Comparison of ENCODE assay signal across 16 mouse cellular contexts in the genomic region with DNA sequence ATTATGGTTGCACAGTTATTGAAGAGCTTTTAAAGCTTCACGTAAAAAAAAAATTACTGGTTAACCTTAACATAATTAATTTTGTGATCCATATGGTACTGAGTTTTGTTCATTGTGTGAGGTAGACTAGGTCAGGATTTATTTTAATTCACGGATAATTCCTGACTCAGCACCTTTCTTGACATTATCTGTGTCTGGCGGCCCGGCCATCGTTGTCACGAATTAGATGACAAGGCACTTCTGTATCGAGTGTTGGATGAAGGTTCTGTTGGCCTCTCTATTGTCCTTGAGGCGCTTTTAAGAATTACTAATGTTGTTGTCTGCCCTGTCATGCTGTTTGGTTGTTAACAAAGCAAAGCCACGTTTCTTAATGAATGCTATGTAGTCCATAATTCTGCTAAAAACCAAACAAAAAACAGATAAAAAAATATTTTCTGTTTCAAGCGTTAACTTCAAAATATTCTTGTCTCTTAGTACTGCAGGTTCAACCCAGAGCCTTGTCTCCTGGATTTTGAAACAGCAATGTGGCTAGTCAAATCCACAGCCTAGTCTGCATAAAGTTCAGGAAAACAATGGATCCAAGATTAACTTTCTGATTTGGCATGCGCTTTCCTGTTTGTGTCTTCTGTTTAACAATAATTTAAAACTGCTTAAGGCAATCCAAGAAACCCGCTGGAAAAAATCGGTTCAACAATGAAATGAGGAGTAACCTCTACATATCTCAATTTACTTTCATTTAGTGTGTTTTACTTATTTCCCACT. TPM values are rescaled to one million over a fixed set of nuclear protein-coding genes. Genes with fewer than 3 reads are reported as not detected.
A peak's percentile ranks its signal among the peaks of the same experiment; 100 is the strongest.
DNase-seq lines count a peak whose midpoint lies in the region; ATAC-seq and TF ChIP-seq lines count a peak whose summit lies in the region.
"Had no signal": no experiment of that assay in that cellular context is flagged by ENCODE, and none has a peak within 500 bp of the region (broad histone marks: within the 10 kb centered on the region; RNA-seq: fewer than 3 reads in every experiment).

No protein-coding gene starts in this region.

- H3K4me3 ChIP-seq in gastrocnemius, adult 2 months = peak overlapping the region; percentile 96
- H3K4me3 ChIP-seq in kidney, embryonic 15.5 days (replicated peaks) = no peak overlapping the region
- H3K4me3 ChIP-seq in brown adipose tissue, adult 24 weeks (ENCODE audit: insufficient read depth, low read depth, low read length) = peak overlapping the region; percentile 23; the same call in 1 of the 2 replicates
- H3K4me3 ChIP-seq in liver, embryonic 12.5 days = peak overlapping the region; percentile 78; the same call in 1 of the 2 replicates

- intact Hi-C loops in gastrocnemius, adult 2 months (cut with DNase I) = no loop called here

- no peak for ATAC-seq in kidney, embryonic 15.5 days (replicated peaks; ENCODE audit: low FRiP score)
- ATAC-seq in liver, embryonic 12.5 days = no peak

- H3K4me1 ChIP-seq in kidney, embryonic 15.5 days = 0 out of 2 replicates have a peak, but pooled peaks cover 3% of the 10 kb centered on the region
- peaks cover 4% of the 10 kb centered on the region; the same call in 1 of the 2 replicates for H3K4me1 ChIP-seq in brown adipose tissue, adult 24 weeks (ENCODE audit: control insufficient read depth, insufficient read depth, insufficient read length, low read length)
- H3K4me1 ChIP-seq in liver, embryonic 12.5 days = peaks cover 6% of the 10 kb centered on the region

- no peaks in the 10 kb centered on the region for H3K9me3 ChIP-seq in kidney, embryonic 15.5 days (replicated peaks)
- H3K9me3 ChIP-seq in liver, embryonic 12.5 days (replicated peaks) = no peaks in the 10 kb centered on the region
- H3K9me3 ChIP-seq: heart, embryonic 12.5 days had no signal

- TF ChIP-seq CTCF in gastrocnemius, adult 2 months (IDR thresholded peaks at IDR 0.05) = no peak

- peaks cover 5% of the 10 kb centered on the region; the same call in 1 of the 2 replicates for H3K36me3 ChIP-seq in kidney, embryonic 15.5 days
- peaks cover 15% of the 10 kb centered on the region for H3K36me3 ChIP-seq in liver, embryonic 12.5 days
- H3K36me3 ChIP-seq: heart, embryonic 12.5 days had no signal

- no peak overlapping the region for H3K9ac ChIP-seq in kidney, embryonic 15.5 days
- no peak overlapping the region for H3K9ac ChIP-seq in liver, embryonic 12.5 days

- peak overlapping the region; percentile 77 for H3K4me2 ChIP-seq in kidney, embryonic 15.5 days
- peak overlapping the region; percentile 80 for H3K4me2 ChIP-seq in liver, embryonic 12.5 days

- 84% methylated on average over 13 of the region's 13 CpGs for WGBS in kidney, embryonic 15.5 days
- WGBS in liver, embryonic 12.5 days (ENCODE audit: insufficient replicate concordance) = 61% methylated on average over 13 of the region's 13 CpGs

- no peak for DNase-seq in gastrocnemius, adult 2 months
- no peak for DNase-seq in gastrocnemius, postnatal 4 days (ENCODE audit: low spot score in 2 of 2)
- DNase-seq in kidney, adult 18-20 months = no peak
- DNase-seq in left cerebral cortex, adult 18-20 months (ENCODE audit: low spot score in 2 of 2) = no peak
- DNase-seq in urinary bladder, adult 2 months (ENCODE audit: low spot score) = no peak
- DNase-seq: gastrocnemius, postnatal 10 days; lung, adult 2 months; right cerebral cortex, postnatal 25 days; thymus, adult 18-20 months had no signal

- H3K27ac ChIP-seq in gastrocnemius, adult 2 months = peak overlapping the region; percentile 88; the same call in 1 of the 2 replicates
- H3K27ac ChIP-seq in kidney, embryonic 15.5 days = no peak overlapping the region
- H3K27ac ChIP-seq in brown adipose tissue, adult 24 weeks (replicated peaks; ENCODE audit: low read depth, low read length) = peak overlapping the region; percentile 99
- H3K27ac ChIP-seq in liver, embryonic 12.5 days = 0 out of 2 replicates have a peak overlapping the region, but pooled peaks have one; percentile 36

- no peaks in the 10 kb centered on the region for H3K27me3 ChIP-seq in kidney, embryonic 15.5 days
- no peaks in the 10 kb centered on the region for H3K27me3 ChIP-seq in liver, embryonic 12.5 days (replicated peaks)
- H3K27me3 ChIP-seq: heart, embryonic 12.5 days had no signal

RNA-seq across cellular contexts. Expression of gene Nudt12, which starts 1.4 kb away (rescaled TPM):
- total RNA-seq in gastrocnemius, adult 2 months (2021) = 10 to 100 TPM; 10.6 to 12.4 TPM
- total RNA-seq in gastrocnemius, postnatal 4 days (2021) = 1 to 10 TPM; 4.9 to 7.2 TPM
- 7.6 and 9.5 TPM in 2 replicates for polyA plus RNA-seq in kidney, embryonic 15.5 days (2015; fragmentation: Nextera tagmentation; extraction: Ambion mirVana)
- 70.2 and 71.0 TPM in 2 replicates for polyA plus RNA-seq in brown adipose tissue, adult 24 weeks (2012; ENCODE audit: insufficient read depth, insufficient read length, missing spikeins)
- polyA plus RNA-seq in liver, embryonic 12.5 days (2016; fragmentation: Nextera tagmentation; extraction: Ambion mirVana) = 6.9 and 7.0 TPM in 2 replicates
- 10 to 100 TPM; 10.5 to 11.2 TPM for total RNA-seq in left cerebral cortex, adult 18-20 months (2021)
- polyA plus RNA-seq in urinary bladder, adult 2 months (2012; rRNA removed) = 6.2 and 6.6 TPM in 2 replicates

RNA-seq across cellular contexts. Expression of gene Pdzph1, which starts 20.6 kb away (rescaled TPM):
- not detected for total RNA-seq in gastrocnemius, adult 2 months (2021)
- not detected for total RNA-seq in gastrocnemius, postnatal 4 days (2021)
- polyA plus RNA-seq in kidney, embryonic 15.5 days (2015; fragmentation: Nextera tagmentation; extraction: Ambion mirVana) = not detected in 2 replicates
- polyA plus RNA-seq in brown adipose tissue, adult 24 weeks (2012; ENCODE audit: insufficient read depth, insufficient read length, missing spikeins) = not detected in 2 replicates
- polyA plus RNA-seq in liver, embryonic 12.5 days (2016; fragmentation: Nextera tagmentation; extraction: Ambion mirVana) = 0.66 and 0.93 TPM in 2 replicates
- 1 to 10 TPM; 5.1 to 6.0 TPM for total RNA-seq in left cerebral cortex, adult 18-20 months (2021)
- not detected in 2 replicates for polyA plus RNA-seq in urinary bladder, adult 2 months (2012; rRNA removed)
- total RNA-seq: gastrocnemius, postnatal 10 days; megakaryocyte, adult 5-6 weeks had no signal
- polyA plus RNA-seq: adrenal gland, adult 2 months; heart, embryonic 12.5 days; lung, adult 2 months; myocyte had no signal
